Mouse (Mus musculus) thymus, adult 2 months (tissue): ENCODE data around the gene Sppl2a. TPM values are rescaled to one million over a fixed set of nuclear protein-coding genes. Genes with fewer than 3 reads are reported as not detected.
A peak's percentile ranks its signal among the peaks of the same experiment; 100 is the strongest.

Source experiments
- DNase-seq: peaks from one replicate; pipeline ENCODE4 v3.0.0; 2021
- H3K27ac ChIP-seq: fragments of 200-500 bp; 2 replicates; pipeline ENCODE4 v1.5.1; 2012; ENCODE audit warnings: low read length, control low read depth; ENCODE audit not compliant: control insufficient read depth, insufficient read depth
- H3K27me3 ChIP-seq: fragments of 200-500 bp; 2 replicates; pipeline ENCODE4 v1.6.1; 2012; ENCODE audit warnings: mild to moderate bottlenecking, low read length, moderate library complexity, mixed read lengths; ENCODE audit not compliant: control insufficient read depth, insufficient read depth
- H3K36me3 ChIP-seq: fragments of 200-500 bp; 2 replicates; pipeline ENCODE4 v1.6.1; 2012; ENCODE audit warnings: mild to moderate bottlenecking, low read length, moderate library complexity; ENCODE audit not compliant: control insufficient read depth, insufficient read depth
- H3K4me1 ChIP-seq: fragments of 200-500 bp; replicated peaks from 2 replicates; pipeline ENCODE4 v1.6.1; 2012; ENCODE audit warnings: low read length; ENCODE audit not compliant: control insufficient read depth, insufficient read depth
- H3K4me3 ChIP-seq: fragments of 200-500 bp; 2 replicates; pipeline ENCODE4 v1.5.1; 2012; ENCODE audit warnings: mild to moderate bottlenecking, low read length, control low read depth, moderate library complexity; ENCODE audit not compliant: control insufficient read depth, insufficient read depth
- CTCF ChIP-seq: fragments of 200-500 bp; IDR thresholded peaks from 2 replicates; pipeline ENCODE4 v1.5.1; 2012; ENCODE audit warnings: mild to moderate bottlenecking, control low read depth, low read length, moderate library complexity, borderline replicate concordance; ENCODE audit not compliant: control insufficient read depth, poor library complexity, insufficient read depth; ENCODE audit errors: extremely low read depth
- POLR2A ChIP-seq: fragments of 200-500 bp; IDR thresholded peaks from 2 replicates; pipeline ENCODE4 v1.6.1; 2012; ENCODE audit warnings: mild to moderate bottlenecking, low read length, control low read depth, moderate library complexity; ENCODE audit not compliant: control insufficient read depth, poor library complexity, insufficient read depth; ENCODE audit errors: extremely low read depth
- WGBS: fragments of 180-500 bp; shearing (Covaris S2); methylation state at CpG from one replicate; pipeline ENCODE4 v1.1.7; 2018; 5-methylcytosine and 5-hydroxymethylcytosine counted together
- polyA plus RNA-seq: library from polyadenylated mRNA; depleted of rRNA; stranded (reverse); fragments of >200 nt; gene quantifications from 2 replicates; pipeline ENCODE4 v1.2.3, GENCODE M21; 2012

Gene Sppl2a
- polyA plus RNA-seq, 1 experiment, result 24.3 TPM

- 93% methylated on average over 6 of the region's 6 CpGs for WGBS
- Histone ChIP-seq H3K27me3 (no peaks in the 10 kb centered on the region), H3K4me3 (no peak overlapping the region), H3K4me1 (no peaks in the 10 kb centered on the region), H3K27ac (no peak overlapping the region), H3K36me3 (peaks cover 24% of the 10 kb centered on the region)
- no peak for DNase-seq
- TF ChIP-seq CTCF, result no peak
- TF ChIP-seq POLR2A, result no peak
These were observed 4.4 kb downstream of the Sppl2a start for GRCm38 (mm10) chr2:126928681-126929080.

- H3K27ac ChIP-seq, result peak overlapping the region; percentile 50; the same call in 1 of the 2 replicates
- no peak overlapping the region for H3K4me3 ChIP-seq
- peaks cover 61% of the 10 kb centered on the region for H3K36me3 ChIP-seq
- WGBS, result 9% methylated on average over 12 of the region's 12 CpGs
- no peak for TF ChIP-seq POLR2A
- DNase-seq, result peak; percentile 42
- peaks cover 9% of the 10 kb centered on the region for H3K4me1 ChIP-seq
- no peaks in the 10 kb centered on the region for H3K27me3 ChIP-seq
These were observed 12.5 kb downstream of the Sppl2a start for GRCm38 (mm10) chr2:126920358-126921060.

- Histone ChIP-seq H3K36me3 (peaks cover 33% of the 10 kb centered on the region), H3K27me3 (no peaks in the 10 kb centered on the region), H3K27ac (no peak overlapping the region), H3K4me1 (peaks cover 9% of the 10 kb centered on the region), H3K4me3 (no peak overlapping the region)
- no peak for DNase-seq
- 83% methylated on average over 1 of the region's 1 CpGs for WGBS
- TF ChIP-seq POLR2A, result no peak
- no peak for TF ChIP-seq CTCF
These were observed 16.8 kb downstream of the Sppl2a start for GRCm38 (mm10) chr2:126916236-126916635.

GRCm38 (mm10) chr2:126914096-126914495 is 18.9 kb downstream of the Sppl2a start:
- WGBS, result 94% methylated on average over 4 of the region's 4 CpGs
- H3K27me3 ChIP-seq, result no peaks in the 10 kb centered on the region
- H3K4me1 ChIP-seq, result no peaks in the 10 kb centered on the region; the same call in 1 of the 2 replicates
- DNase-seq, result no peak
- peaks cover 32% of the 10 kb centered on the region for H3K36me3 ChIP-seq
- no peak overlapping the region for H3K27ac ChIP-seq
- TF ChIP-seq POLR2A (no peak), CTCF (no peak)
- H3K4me3 ChIP-seq, result no peak overlapping the region

GRCm38 (mm10) chr2:126904162-126904561 is 28.9 kb downstream of the Sppl2a start:
- Histone ChIP-seq H3K4me3 (no peak overlapping the region), H3K4me1 (no peaks in the 10 kb centered on the region), H3K27me3 (no peaks in the 10 kb centered on the region), H3K27ac (no peak overlapping the region), H3K36me3 (peaks cover 25% of the 10 kb centered on the region)
- DNase-seq, result no peak
- TF ChIP-seq CTCF (no peak), POLR2A (no peak)
- 84% methylated on average over 3 of the region's 3 CpGs for WGBS

- H3K4me3 ChIP-seq, result no peak overlapping the region
- H3K27me3 ChIP-seq, result no peaks in the 10 kb centered on the region
- H3K27ac ChIP-seq, result no peak overlapping the region
- H3K4me1 ChIP-seq, result no peaks in the 10 kb centered on the region
- no peak for DNase-seq
- TF ChIP-seq POLR2A (no peak), CTCF (no peak)
- 96% methylated on average over 9 of the region's 9 CpGs for WGBS
- peaks cover 19% of the 10 kb centered on the region for H3K36me3 ChIP-seq
These were observed 35.5 kb downstream of the Sppl2a start for GRCm38 (mm10) chr2:126897511-126897910.

- WGBS, result 95% methylated on average over 6 of the region's 6 CpGs
- peaks cover 16% of the 10 kb centered on the region for H3K36me3 ChIP-seq
- TF ChIP-seq POLR2A, result no peak
- TF ChIP-seq CTCF, result no peak
- H3K27me3 ChIP-seq, result no peaks in the 10 kb centered on the region
- no peak overlapping the region for H3K27ac ChIP-seq
- no peaks in the 10 kb centered on the region for H3K4me1 ChIP-seq
- no peak overlapping the region for H3K4me3 ChIP-seq
- no peak for DNase-seq
These were observed 36.1 kb downstream of the Sppl2a start for GRCm38 (mm10) chr2:126896941-126897340.
